Mouse (Mus musculus): ENCODE results near the gene Dscaml1. TPM values are rescaled to one million over a fixed set of nuclear protein-coding genes. Genes with fewer than 3 reads are reported as not detected.
A peak's percentile ranks its signal among the peaks of the same experiment; 100 is the strongest.

The Dscaml1 gene
- polyA plus RNA-seq, 1 experiment from 2014 or later, result 0.23 TPM

GRCm38 (mm10) chr9:45610336-45611060 lies 184.1 kb downstream of the Dscaml1 start:
- H3K9me3 ChIP-seq (replicated peaks), result no peaks in the 10 kb centered on the region
- no peak for DNase-seq (ENCODE audit: low spot score)
- H3K4me1 ChIP-seq, result peaks cover 29% of the 10 kb centered on the region
- peaks cover 3% of the 10 kb centered on the region; the same call in 1 of the 2 replicates for H3K27me3 ChIP-seq (ENCODE audit: low read depth, poor library complexity, severe bottlenecking)
- no peak overlapping the region for H3K27ac ChIP-seq (replicated peaks)
- no peak overlapping the region for H3K4me3 ChIP-seq
- H3K36me3 ChIP-seq, result no peaks in the 10 kb centered on the region
- 79% methylated on average over 11 of the region's 11 CpGs for WGBS

- no peak overlapping the region for H3K4me3 ChIP-seq
- H3K27me3 ChIP-seq (ENCODE audit: low read depth, poor library complexity, severe bottlenecking), result no peaks in the 10 kb centered on the region
- peaks cover 24% of the 10 kb centered on the region for H3K4me1 ChIP-seq
- H3K27ac ChIP-seq (replicated peaks), result 0 out of 2 replicates have a peak overlapping the region, but pooled peaks have one; percentile 13
- WGBS, result 87% methylated on average over 1 of the region's 1 CpGs
- no peaks in the 10 kb centered on the region for H3K36me3 ChIP-seq
- no peak for DNase-seq (ENCODE audit: low spot score)
- no peaks in the 10 kb centered on the region for H3K9me3 ChIP-seq (replicated peaks)
Measured at GRCm38 (mm10) chr9:45614616-45615015, 188.2 kb downstream of the Dscaml1 start.

DNA sequence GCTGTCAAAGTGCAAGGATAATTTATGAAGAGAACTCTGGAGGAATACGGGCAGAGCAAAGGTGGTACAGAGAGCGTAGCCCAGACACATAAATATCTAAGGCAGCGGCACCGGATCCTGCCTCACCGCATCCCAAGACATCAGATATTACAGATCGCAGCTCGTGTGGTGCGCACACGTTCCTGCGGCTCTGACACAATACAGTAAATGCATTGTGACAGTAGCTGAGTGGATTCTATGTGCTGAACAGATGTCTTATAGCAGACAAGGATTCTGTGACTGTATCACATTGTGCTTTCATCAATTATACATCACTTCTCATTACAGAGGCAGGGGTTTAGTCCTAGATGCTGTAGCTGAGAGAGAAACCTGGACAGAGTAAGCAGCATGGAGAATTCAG lies 191.5 kb downstream of the Dscaml1 start:
- no peak overlapping the region for H3K27ac ChIP-seq (replicated peaks)
- H3K4me1 ChIP-seq, result peaks cover 35% of the 10 kb centered on the region
- no peaks in the 10 kb centered on the region for H3K27me3 ChIP-seq (ENCODE audit: low read depth, poor library complexity, severe bottlenecking)
- DNase-seq (ENCODE audit: low spot score), result no peak
- no peaks in the 10 kb centered on the region for H3K9me3 ChIP-seq (replicated peaks)
- WGBS, result 96% methylated on average over 10 of the region's 10 CpGs
- no peaks in the 10 kb centered on the region for H3K36me3 ChIP-seq
- H3K4me3 ChIP-seq, result no peak overlapping the region

- Histone ChIP-seq H3K4me1 (peaks cover 35% of the 10 kb centered on the region), H3K27ac (replicated peaks) (no peak overlapping the region), H3K4me3 (no peak overlapping the region), H3K36me3 (no peaks in the 10 kb centered on the region), H3K9me3 (replicated peaks) (no peaks in the 10 kb centered on the region), H3K27me3 (ENCODE audit: low read depth, poor library complexity, severe bottlenecking) (no peaks in the 10 kb centered on the region)
- DNase-seq (ENCODE audit: low spot score), result no peak
- WGBS, result 92% methylated on average over 7 of the region's 7 CpGs
Measured at GRCm38 (mm10) chr9:45618443-45618842, 192.0 kb downstream of the Dscaml1 start.

DNA sequence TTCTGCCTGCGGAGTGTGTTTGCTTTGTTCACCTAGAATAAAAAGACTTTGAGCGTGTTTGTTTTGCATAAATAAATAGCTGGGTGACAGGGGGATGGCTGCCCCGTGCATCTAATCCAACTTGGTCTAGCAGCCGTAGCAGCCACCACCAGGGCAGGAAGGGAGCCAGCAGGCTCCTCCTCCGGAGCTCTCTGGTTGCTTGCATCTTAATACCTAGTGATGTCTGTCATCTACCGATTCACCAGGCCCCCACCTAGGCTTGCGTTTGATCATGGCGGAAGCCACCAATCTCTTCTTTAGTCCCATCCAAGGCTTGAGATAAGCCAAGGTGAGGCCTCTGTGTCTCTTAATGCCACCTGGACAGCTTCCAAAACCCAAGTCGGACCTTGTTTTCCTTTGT lies 193.6 kb downstream of the Dscaml1 start:
- 60% methylated on average over 9 of the region's 9 CpGs for WGBS
- no peaks in the 10 kb centered on the region for H3K9me3 ChIP-seq (replicated peaks)
- DNase-seq (ENCODE audit: low spot score), result no peak
- H3K27ac ChIP-seq (replicated peaks), result peak overlapping the region; percentile 38; the same call in 1 of the 2 replicates
- no peaks in the 10 kb centered on the region for H3K27me3 ChIP-seq (ENCODE audit: low read depth, poor library complexity, severe bottlenecking)
- H3K36me3 ChIP-seq, result no peaks in the 10 kb centered on the region
- H3K4me1 ChIP-seq, result peaks cover 31% of the 10 kb centered on the region
- no peak overlapping the region for H3K4me3 ChIP-seq

GRCm38 (mm10) chr9:45620920-45621319 lies 194.5 kb downstream of the Dscaml1 start:
- Histone ChIP-seq H3K36me3 (no peaks in the 10 kb centered on the region), H3K27ac (replicated peaks) (peak overlapping the region; percentile 38; the same call in 1 of the 2 replicates), H3K4me3 (no peak overlapping the region), H3K27me3 (ENCODE audit: low read depth, poor library complexity, severe bottlenecking) (no peaks in the 10 kb centered on the region), H3K9me3 (replicated peaks) (no peaks in the 10 kb centered on the region), H3K4me1 (peaks cover 26% of the 10 kb centered on the region)
- no peak for DNase-seq (ENCODE audit: low spot score)
- 92% methylated on average over 4 of the region's 4 CpGs for WGBS

GRCm38 (mm10) chr9:45625889-45626446 lies 199.5 kb downstream of the Dscaml1 start:
- Histone ChIP-seq H3K4me3 (no peak overlapping the region), H3K27ac (replicated peaks) (peak overlapping the region; percentile 77), H3K9me3 (replicated peaks) (no peaks in the 10 kb centered on the region), H3K36me3 (no peaks in the 10 kb centered on the region), H3K27me3 (ENCODE audit: low read depth, poor library complexity, severe bottlenecking) (no peaks in the 10 kb centered on the region), H3K4me1 (peaks cover 12% of the 10 kb centered on the region)
- DNase-seq (ENCODE audit: low spot score), result no peak
- WGBS, result 54% methylated on average over 6 of the region's 6 CpGs

- H3K4me3 ChIP-seq, result no peak overlapping the region
- H3K9me3 ChIP-seq (replicated peaks), result no peaks in the 10 kb centered on the region
- peaks cover 9% of the 10 kb centered on the region; the same call in 1 of the 2 replicates for H3K4me1 ChIP-seq
- 69% methylated on average over 10 of the region's 10 CpGs for WGBS
- no peaks in the 10 kb centered on the region for H3K36me3 ChIP-seq
- no peaks in the 10 kb centered on the region for H3K27me3 ChIP-seq (ENCODE audit: low read depth, poor library complexity, severe bottlenecking)
- peak overlapping the region; percentile 66 for H3K27ac ChIP-seq (replicated peaks)
- DNase-seq (ENCODE audit: low spot score), result no peak
Measured at GRCm38 (mm10) chr9:45632520-45632919, 206.1 kb downstream of the Dscaml1 start.

DNA sequence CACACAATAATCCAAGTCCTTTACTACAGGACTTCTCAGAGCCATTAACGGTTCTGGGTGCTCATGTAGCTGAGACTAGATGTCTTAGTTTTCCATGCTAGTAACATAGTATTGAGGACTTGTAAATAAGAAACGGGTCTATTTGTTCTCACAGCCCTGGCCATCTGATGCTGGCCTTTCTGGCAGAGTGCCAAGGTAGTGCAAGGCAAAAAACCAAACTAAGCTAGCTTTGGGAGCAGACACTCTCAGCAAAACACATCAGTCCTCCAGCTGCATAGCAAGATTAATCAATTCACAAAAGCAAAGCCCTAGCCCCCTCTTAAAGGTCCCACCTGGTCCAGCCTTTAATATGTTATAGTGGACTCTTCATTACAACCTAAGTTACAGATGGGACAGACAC lies 206.6 kb downstream of the Dscaml1 start:
- H3K4me1 ChIP-seq, result peaks cover 10% of the 10 kb centered on the region
- no peak overlapping the region for H3K4me3 ChIP-seq
- no peaks in the 10 kb centered on the region for H3K36me3 ChIP-seq
- H3K27me3 ChIP-seq (ENCODE audit: low read depth, poor library complexity, severe bottlenecking), result no peaks in the 10 kb centered on the region
- no peaks in the 10 kb centered on the region for H3K9me3 ChIP-seq (replicated peaks)
- no peak for DNase-seq (ENCODE audit: low spot score)
- peak overlapping the region; percentile 66; the same call in 1 of the 2 replicates for H3K27ac ChIP-seq (replicated peaks)
- 83% methylated on average over 2 of the region's 2 CpGs for WGBS

DNA sequence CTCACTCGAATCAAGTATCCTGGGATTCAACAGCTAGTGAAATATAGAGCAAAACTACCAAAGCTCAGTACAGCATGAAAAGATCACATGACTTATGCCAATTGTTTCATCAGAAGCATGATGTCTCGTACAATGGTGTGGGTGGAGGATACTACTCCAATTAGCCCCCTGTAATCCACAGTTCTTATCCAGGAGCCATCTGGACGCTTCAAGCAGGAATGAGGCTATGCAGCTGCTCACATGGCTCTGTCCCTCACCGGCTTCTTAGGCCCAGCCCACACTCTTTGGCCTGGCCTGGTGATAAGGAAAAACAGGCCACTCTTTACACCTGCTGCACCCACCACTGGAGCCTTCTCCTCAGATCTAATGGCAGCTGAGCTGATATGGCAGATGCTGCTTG lies 208.6 kb downstream of the Dscaml1 start:
- Histone ChIP-seq H3K27me3 (ENCODE audit: low read depth, poor library complexity, severe bottlenecking) (no peaks in the 10 kb centered on the region), H3K4me1 (peaks cover 14% of the 10 kb centered on the region)
- no peak for DNase-seq (ENCODE audit: low spot score)

GRCm38 (mm10) chr9:45637346-45637745 lies 210.9 kb downstream of the Dscaml1 start:
- no peak overlapping the region for H3K4me3 ChIP-seq
- no peak for DNase-seq (ENCODE audit: low spot score)
- H3K27ac ChIP-seq (replicated peaks), result no peak overlapping the region
- WGBS, result 75% methylated on average over 1 of the region's 1 CpGs
- no peaks in the 10 kb centered on the region for H3K9me3 ChIP-seq (replicated peaks)
- H3K36me3 ChIP-seq, result no peaks in the 10 kb centered on the region
- peaks cover 13% of the 10 kb centered on the region for H3K4me1 ChIP-seq
- no peaks in the 10 kb centered on the region for H3K27me3 ChIP-seq (ENCODE audit: low read depth, poor library complexity, severe bottlenecking)

More for the DNA sequence above, 208.6 kb downstream of the Dscaml1 start:
- Histone ChIP-seq H3K27ac (replicated peaks) (0 out of 2 replicates have a peak overlapping the region, but pooled peaks have one; percentile 23), H3K9me3 (replicated peaks) (no peaks in the 10 kb centered on the region), H3K36me3 (no peaks in the 10 kb centered on the region), H3K4me3 (no peak overlapping the region)
- WGBS, result 81% methylated on average over 4 of the region's 4 CpGs

- H3K4me1 ChIP-seq, result peaks cover 8% of the 10 kb centered on the region
- H3K27me3 ChIP-seq (ENCODE audit: low read depth, poor library complexity, severe bottlenecking), result no peaks in the 10 kb centered on the region
- 79% methylated on average over 6 of the region's 6 CpGs for WGBS
- H3K4me3 ChIP-seq, result no peak overlapping the region
- no peaks in the 10 kb centered on the region for H3K36me3 ChIP-seq
- no peak for DNase-seq (ENCODE audit: low spot score)
- H3K9me3 ChIP-seq (replicated peaks), result no peaks in the 10 kb centered on the region
- peak overlapping the region; percentile 38 for H3K27ac ChIP-seq (replicated peaks)
Measured at GRCm38 (mm10) chr9:45638184-45638917, 211.9 kb downstream of the Dscaml1 start.

Measured in midbrain, embryonic 10.5 days (tissue).